Mouse (Mus musculus): ENCODE data around the gene Tmem178b. TPM values are rescaled to one million over a fixed set of nuclear protein-coding genes. Genes with fewer than 3 reads are reported as not detected.

The Tmem178b gene
- polyA plus RNA-seq (2017; shearing (Covaris generic)) = not detected

DNA sequence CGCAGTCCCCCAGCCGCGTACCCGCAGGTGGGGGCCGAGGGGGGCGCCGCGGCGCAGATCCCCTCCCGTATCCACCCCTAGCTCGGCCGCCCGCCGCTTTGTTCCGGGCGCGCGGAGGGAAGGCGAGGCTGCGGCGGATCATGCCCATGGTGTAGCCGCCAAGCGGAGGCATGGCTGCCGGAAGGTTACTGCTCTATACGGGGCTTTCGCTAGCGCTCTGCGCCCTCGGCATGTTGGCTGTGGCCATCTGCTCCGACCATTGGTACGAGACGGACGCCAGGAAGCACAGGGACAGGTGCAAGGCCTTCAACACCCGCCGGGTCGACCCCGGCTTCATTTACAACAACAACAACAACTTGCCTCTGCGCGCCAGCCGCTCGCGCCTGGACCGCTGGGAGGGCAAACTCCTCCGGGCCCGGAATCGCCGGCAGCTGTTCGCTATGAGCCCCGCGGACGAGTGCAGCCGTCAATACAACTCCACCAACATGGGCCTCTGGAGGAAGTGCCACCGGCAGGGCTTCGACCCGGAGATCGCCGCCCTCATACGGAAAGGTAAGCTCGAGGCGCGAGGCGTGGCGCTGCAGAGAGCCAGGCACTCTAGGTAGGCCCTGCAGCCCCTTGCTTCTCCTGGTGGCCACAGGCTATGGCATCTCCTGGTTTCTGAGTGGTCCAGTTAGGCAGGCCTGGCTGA is at the start of gene Tmem178b:
Gene Tmem178b (plus strand): TSS at position 371 of the 691 bp plus-strand sequence.

Other genes starting within 250 kb of the Tmem178b start
- 8.4 TPM for gene Braf, start 147.8 kb upstream of the Tmem178b start, polyA plus RNA-seq (2017; shearing (Covaris generic))
- 168 TPM for gene Mrps33, start 62.3 kb upstream of the Tmem178b start, polyA plus RNA-seq (2017; shearing (Covaris generic))

Measured in inflammation-experienced regulatory T-cells, adult 16 weeks (primary cell).